Mouse (Mus musculus) Patski (cell line): ENCODE data around the gene Sowaha. TPM values are rescaled to one million over a fixed set of nuclear protein-coding genes. Genes with fewer than 3 reads are reported as not detected.

Experiments
- ATAC-seq: fragments of 100-300 bp; one replicate; pipeline ENCODE4 v1.8.0; 2021
- CTCF ChIA-PET: fragments of 350-600 bp; sonication (Branson Sonifier 250); formaldehyde crosslinking; loops from one replicate; lab custom pipeline; 2022; ENCODE audit warnings: inconsistent platforms; lab: Charles Lee
- POLR2A ChIA-PET: fragments of 350-600 bp; sonication (Branson Sonifier 250); formaldehyde crosslinking; loops from one replicate; lab custom pipeline; 2022; ENCODE audit warnings: antibody characterized with exemption, inconsistent platforms; lab: Charles Lee
- DNase-seq: peaks from one replicate; pipeline ENCODE4 v3.0.0-alpha.2; 2011; ENCODE audit warnings: low read depth, low spot score
- H3K27me3 ChIP-seq: fragments of 371-371 bp; one replicate; pipeline ENCODE4 v1.5.1; 2021
- CTCF ChIP-seq: fragments of 100-300 bp; IDR thresholded peaks from one replicate; pipeline ENCODE4 v1.5.1; 2021
- in situ Hi-C: fragments of 300-500 bp; cut with MboI; formaldehyde crosslinking; loops from 3 replicates; pipeline ENCODE4 v1.11.1; 2018; ENCODE audit warnings: low pct_unique_long_range_greater_than_20kb, mixed read lengths
- polyA plus RNA-seq: library from polyadenylated mRNA; unstranded; gene quantifications from one replicate; pipeline ENCODE4 v1.2.3, GENCODE M21; 2021

Sowaha gene
- polyA plus RNA-seq, 1 experiment from 2014 or later = not detected

GRCm38 (mm10) chr11:53458996-53459395 lies 21.1 kb downstream of the Sowaha start:
- DNase-seq (no peak), ATAC-seq (no peak)
- in situ Hi-C loops = loop anchor here (25.0 kb wide), 1 partner anchor 428 kb away; the partner anchor contains the start of gene Slc22a5
- ChIA-PET CTCF (no interaction called here), POLR2A (no interaction called here)
- TF ChIP-seq CTCF = no peak
- H3K27me3 ChIP-seq = no peaks in the 10 kb centered on the region

GRCm38 (mm10) chr11:53457372-53457954 lies 22.6 kb downstream of the Sowaha start:
- no peaks in the 10 kb centered on the region for H3K27me3 ChIP-seq
- no peak for DNase-seq
- TF ChIP-seq CTCF = no peak
- no peak for ATAC-seq
- CTCF ChIA-PET = interaction anchor here (1.2 to 2.0 kb wide), 2 partner anchors 9 to 16 kb away, joined by 5 read pairs; no protein-coding TSS in a partner anchor
- in situ Hi-C loops = loop anchor here (25.0 kb wide), 1 partner anchor 430 kb away; the partner anchor contains the start of gene Slc22a5
- POLR2A ChIA-PET = no interaction called here

- ATAC-seq (no peak), DNase-seq (no peak)
- no peak for TF ChIP-seq CTCF
- ChIA-PET POLR2A (no interaction called here), CTCF (interaction anchor here (1.2 to 2.0 kb wide), 2 partner anchors 10 to 15 kb away, joined by 5 read pairs; no protein-coding TSS in a partner anchor)
- H3K27me3 ChIP-seq = no peaks in the 10 kb centered on the region
- in situ Hi-C loops = loop anchor here (25.0 kb wide), 1 partner anchor 431 kb away; the partner anchor contains the start of gene Slc22a5
These were observed 23.4 kb downstream of the Sowaha start, which contains the start of the genes Gm10447 and Shroom1 for GRCm38 (mm10) chr11:53456474-53457371. Gm10447 (minus strand) TSS chr11:53457110. Shroom1 (plus strand) TSS chr11:53457205.

GRCm38 (mm10) chr11:53453031-53453430 lies 27.0 kb downstream of the Sowaha start:
- TF ChIP-seq CTCF = no peak
- in situ Hi-C loops = loop anchor here (25.0 kb wide), 1 partner anchor 434 kb away; the partner anchor contains the start of gene Slc22a5
- CTCF ChIA-PET = interaction anchor here (1.3 kb wide), 1 partner anchor 21 kb away, joined by 3 read pairs; no protein-coding TSS in a partner anchor

GRCm38 (mm10) chr11:53452396-53452795 lies 27.7 kb downstream of the Sowaha start:
- in situ Hi-C loops = loop anchor here (25.0 kb wide), 1 partner anchor 435 kb away; the partner anchor contains the start of gene Slc22a5
- no peak for DNase-seq
- no peak for TF ChIP-seq CTCF
- CTCF ChIA-PET = no interaction called here
- POLR2A ChIA-PET = no interaction called here
- ATAC-seq = no peak
- no peaks in the 10 kb centered on the region for H3K27me3 ChIP-seq

More at GRCm38 (mm10) chr11:53453031-53453430, 27.0 kb downstream of the Sowaha start:
- POLR2A ChIA-PET = no interaction called here
- no peaks in the 10 kb centered on the region for H3K27me3 ChIP-seq
- no peak for ATAC-seq
- no peak for DNase-seq

- ChIA-PET CTCF (no interaction called here), POLR2A (no interaction called here)
- ATAC-seq (no peak), DNase-seq (no peak)
- no peak for TF ChIP-seq CTCF
- in situ Hi-C loops = loop anchor here (25.0 kb wide), 1 partner anchor 436 kb away; the partner anchor contains the start of gene Slc22a5
- H3K27me3 ChIP-seq = no peaks in the 10 kb centered on the region
These were observed 28.7 kb downstream of the Sowaha start for GRCm38 (mm10) chr11:53451361-53451760.

DNA sequence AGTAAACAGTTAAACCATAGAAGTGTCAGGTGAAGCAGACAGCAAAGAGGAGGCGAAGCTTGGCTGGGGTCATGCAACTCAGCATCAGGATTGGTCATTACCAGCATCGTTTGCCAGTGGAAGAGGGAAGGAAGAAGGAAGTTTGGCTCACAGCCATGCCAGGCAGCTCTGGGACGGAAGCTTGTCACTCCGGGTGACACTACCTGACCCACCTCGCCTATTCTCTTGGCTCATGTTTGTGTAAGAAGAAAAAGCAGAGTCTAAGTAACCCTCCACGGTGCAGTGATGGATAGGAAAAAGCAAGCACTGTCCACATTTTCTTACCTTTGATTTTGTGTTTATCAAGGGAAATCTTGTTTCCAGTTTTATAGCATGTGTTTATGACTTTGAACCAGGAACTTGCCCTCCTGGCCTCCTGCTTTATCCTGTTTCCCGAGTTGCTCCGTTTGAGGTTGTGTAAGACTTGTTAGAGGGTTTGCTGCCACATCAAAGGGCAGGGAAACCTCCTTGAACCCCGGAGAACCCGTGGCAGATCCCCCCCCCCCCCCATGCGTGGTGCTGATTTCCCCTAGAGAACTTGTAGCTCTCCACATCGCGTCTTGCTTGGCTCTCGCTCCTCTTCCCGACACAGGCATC lies 29.9 kb downstream of the Sowaha start:
- POLR2A ChIA-PET = no interaction called here
- in situ Hi-C loops = loop anchor here (25.0 kb wide), 1 partner anchor 437 kb away; the partner anchor contains the start of gene Slc22a5
- CTCF ChIA-PET = no interaction called here

DNA sequence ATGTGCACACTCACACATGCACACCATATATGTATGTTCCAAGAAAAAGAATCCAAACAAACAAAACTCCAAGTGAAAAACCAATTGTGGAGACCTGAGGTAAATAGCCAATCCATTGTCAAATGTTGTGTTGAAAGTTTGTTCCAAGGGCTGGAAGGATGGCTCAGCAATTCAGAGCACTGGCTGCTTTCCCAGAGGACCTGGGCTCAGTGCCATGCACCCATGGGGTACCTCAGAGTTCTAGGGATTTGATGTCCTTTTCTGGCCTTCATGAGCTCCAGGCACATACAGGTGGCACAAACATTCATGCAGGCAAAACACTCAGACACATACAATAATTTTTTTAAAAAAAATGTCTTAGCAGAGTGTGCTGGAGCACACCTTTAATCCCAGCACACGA lies 31.5 kb downstream of the Sowaha start:
- CTCF ChIA-PET = no interaction called here
- TF ChIP-seq CTCF = no peak
- in situ Hi-C loops = no loop called here
- POLR2A ChIA-PET = no interaction called here
- H3K27me3 ChIP-seq = no peaks in the 10 kb centered on the region
- DNase-seq (no peak), ATAC-seq (no peak)

More for the DNA sequence above, 29.9 kb downstream of the Sowaha start:
- no peaks in the 10 kb centered on the region for H3K27me3 ChIP-seq
- no peak for ATAC-seq
- no peak for TF ChIP-seq CTCF
- DNase-seq = no peak

- TF ChIP-seq CTCF = no peak
- in situ Hi-C loops = no loop called here
- H3K27me3 ChIP-seq = no peaks in the 10 kb centered on the region
- ChIA-PET CTCF (interaction anchor here (1.2 kb wide), 1 partner anchor 19 kb away, joined by 3 read pairs; no protein-coding TSS in a partner anchor), POLR2A (no interaction called here)
- no peak for DNase-seq
- no peak for ATAC-seq
These were observed 32.1 kb downstream of the Sowaha start for GRCm38 (mm10) chr11:53447996-53448395.

GRCm38 (mm10) chr11:53446183-53446582 lies 33.9 kb downstream of the Sowaha start:
- ATAC-seq = no peak
- ChIA-PET POLR2A (interaction anchor here (0.6 to 1.0 kb wide), 2 partner anchors 16 to 47 kb away, joined by 3 read pairs; no protein-coding TSS in a partner anchor), CTCF (interaction anchor here (2.3 kb wide), 1 partner anchor 14 kb away, joined by 8 read pairs; no protein-coding TSS in a partner anchor)
- peaks cover 4% of the 10 kb centered on the region for H3K27me3 ChIP-seq
- TF ChIP-seq CTCF = no peak
- no peak for DNase-seq
- in situ Hi-C loops = no loop called here
